Comparison of ENCODE assay signal across 9 mouse cellular contexts in genomic region chr9:107626158-107626843, GRCm38 (mm10). TPM values are rescaled to one million over a fixed set of nuclear protein-coding genes. Genes with fewer than 3 reads are reported as not detected.
A peak's percentile ranks its signal among the peaks of the same experiment; 100 is the strongest.
DNase-seq lines count a peak whose midpoint lies in the region; ATAC-seq and TF ChIP-seq lines count a peak whose summit lies in the region.
"Had no signal": no experiment of that assay in that cellular context is flagged by ENCODE, and none has a peak within 500 bp of the region (broad histone marks: within the 10 kb centered on the region; RNA-seq: fewer than 3 reads in every experiment).

No protein-coding gene starts in this region.

- WGBS in hindbrain, embryonic 14.5 days: 28% methylated on average over 15 of the region's 15 CpGs
- 22% methylated on average over 15 of the region's 15 CpGs for WGBS in midbrain, embryonic 12.5 days

- no peak for DNase-seq in layer of hippocampus, adult 2 months (ENCODE audit: low spot score in 2 of 2)
- DNase-seq in layer of hippocampus, postnatal 10 days (ENCODE audit: low spot score in 2 of 2): no peak
- DNase-seq in hindbrain, embryonic 14.5 days (ENCODE audit: low spot score): peak; percentile 60
- DNase-seq in urinary bladder, postnatal 14 days (ENCODE audit: low spot score): no peak
- DNase-seq in right cerebral cortex, postnatal 36 days (ENCODE audit: low spot score in 2 of 2): no peak
- DNase-seq in right cerebral cortex, postnatal 10 days (ENCODE audit: low spot score in 2 of 2): no peak

- peak; percentile 39 for ATAC-seq in hindbrain, embryonic 14.5 days (ENCODE audit: low FRiP score)
- peak; percentile 46 for ATAC-seq in midbrain, embryonic 12.5 days (ENCODE audit: low FRiP score, low read depth)

- no peaks in the 10 kb centered on the region for H3K9me3 ChIP-seq in hindbrain, embryonic 14.5 days (ENCODE audit: control insufficient read depth, low read length)
- no peaks in the 10 kb centered on the region for H3K9me3 ChIP-seq in midbrain, embryonic 12.5 days

- peak overlapping the region; percentile 83 for H3K27ac ChIP-seq in layer of hippocampus, adult 2 months
- H3K27ac ChIP-seq in cortical plate, adult 2 months (ENCODE audit: insufficient read depth, low read length): peak overlapping the region; percentile 7; the same call in 1 of the 2 replicates
- peak overlapping the region; percentile 93 for H3K27ac ChIP-seq in hindbrain, embryonic 14.5 days
- peak overlapping the region; percentile 99 for H3K27ac ChIP-seq in midbrain, embryonic 12.5 days (replicated peaks)

- H3K4me1 ChIP-seq in cortical plate, adult 2 months (ENCODE audit: control insufficient read depth, insufficient read depth, low read length): peaks cover 9% of the 10 kb centered on the region
- H3K4me1 ChIP-seq in hindbrain, embryonic 14.5 days (replicated peaks; ENCODE audit: control insufficient read depth, insufficient read depth, low read length): peaks cover 56% of the 10 kb centered on the region
- H3K4me1 ChIP-seq in midbrain, embryonic 12.5 days: peaks cover 71% of the 10 kb centered on the region

- TF ChIP-seq POLR2A in cortical plate, adult 2 months (IDR thresholded peaks at IDR 0.05; ENCODE audit: extremely low read depth, insufficient read depth, low read length): no peak

- H3K4me2 ChIP-seq in hindbrain, embryonic 14.5 days (replicated peaks): peak overlapping the region; percentile 98
- peak overlapping the region; percentile 95 for H3K4me2 ChIP-seq in midbrain, embryonic 12.5 days (replicated peaks)

- TF ChIP-seq CTCF in layer of hippocampus, adult 2 months (conservative IDR thresholded peaks at IDR 0.05): no peak
- no peak for TF ChIP-seq CTCF in cortical plate, adult 2 months (IDR thresholded peaks at IDR 0.05; ENCODE audit: extremely low read depth, insufficient read depth, low read length)

- H3K9ac ChIP-seq in hindbrain, embryonic 14.5 days: peak overlapping the region; percentile 51
- peak overlapping the region; percentile 62 for H3K9ac ChIP-seq in midbrain, embryonic 12.5 days (replicated peaks)

- peak overlapping the region; percentile 17; the same call in 1 of the 2 replicates for H3K4me3 ChIP-seq in layer of hippocampus, adult 2 months
- H3K4me3 ChIP-seq in cortical plate, adult 2 months (ENCODE audit: insufficient read depth, low read length): no peak overlapping the region
- H3K4me3 ChIP-seq in hindbrain, embryonic 14.5 days (replicated peaks; ENCODE audit: low read length): no peak overlapping the region
- peak overlapping the region; percentile 24 for H3K4me3 ChIP-seq in midbrain, embryonic 12.5 days

- H3K36me3 ChIP-seq in hindbrain, embryonic 14.5 days (replicated peaks; ENCODE audit: control insufficient read depth, insufficient read depth): peaks cover 19% of the 10 kb centered on the region; the same call in 1 of the 2 replicates
- peaks cover 35% of the 10 kb centered on the region for H3K36me3 ChIP-seq in midbrain, embryonic 12.5 days

- no peaks in the 10 kb centered on the region for H3K27me3 ChIP-seq in hindbrain, embryonic 14.5 days (ENCODE audit: control insufficient read depth, insufficient read depth, low read length)
- no peaks in the 10 kb centered on the region for H3K27me3 ChIP-seq in midbrain, embryonic 12.5 days

RNA-seq across cellular contexts. Expression of gene Gnai2, which starts 8.9 kb away (rescaled TPM):
- total RNA-seq in layer of hippocampus, adult 2 months (2021): 100 to 1,000 TPM; 208 to 222 TPM
- total RNA-seq in layer of hippocampus, postnatal 10 days (2021): 100 to 1,000 TPM; 254 to 263 TPM
- 283 and 286 TPM in 2 replicates for polyA plus RNA-seq in cortical plate, adult 2 months (2012; rRNA removed)
- 282 and 291 TPM in 2 replicates for polyA plus RNA-seq in hindbrain, embryonic 14.5 days (2014; fragmentation: Nextera tagmentation; extraction: Ambion mirVana)
- polyA plus RNA-seq in midbrain, embryonic 12.5 days (2016; fragmentation: Nextera tagmentation; extraction: Ambion mirVana): 635 and 641 TPM in 2 replicates

RNA-seq across cellular contexts. Expression of gene Sema3b, which starts 17.3 kb away (rescaled TPM):
- 1 to 10 TPM; 1.9 to 2.2 TPM for total RNA-seq in layer of hippocampus, adult 2 months (2021)
- 1 to 10 TPM; 3.5 to 3.7 TPM for total RNA-seq in layer of hippocampus, postnatal 10 days (2021)
- polyA plus RNA-seq in cortical plate, adult 2 months (2012; rRNA removed): 2.4 and 4.3 TPM in 2 replicates
- polyA plus RNA-seq in hindbrain, embryonic 14.5 days (2014; fragmentation: Nextera tagmentation; extraction: Ambion mirVana): 4.2 and 4.5 TPM in 2 replicates
- polyA plus RNA-seq in midbrain, embryonic 12.5 days (2016; fragmentation: Nextera tagmentation; extraction: Ambion mirVana): 3.2 TPM in 2 replicates

RNA-seq across cellular contexts. Expression of gene Ifrd2, which starts 38.9 kb away (rescaled TPM):
- 10 to 100 TPM; 13.7 to 15.2 TPM for total RNA-seq in layer of hippocampus, adult 2 months (2021)
- 10 to 100 TPM; 13.2 to 14.1 TPM for total RNA-seq in layer of hippocampus, postnatal 10 days (2021)
- 16.3 and 18.6 TPM in 2 replicates for polyA plus RNA-seq in cortical plate, adult 2 months (2012; rRNA removed)
- 11.2 and 16.5 TPM in 2 replicates for polyA plus RNA-seq in hindbrain, embryonic 14.5 days (2014; fragmentation: Nextera tagmentation; extraction: Ambion mirVana)
- polyA plus RNA-seq in midbrain, embryonic 12.5 days (2016; fragmentation: Nextera tagmentation; extraction: Ambion mirVana): 20.1 and 21.1 TPM in 2 replicates

RNA-seq across cellular contexts. Expression of gene Slc38a3, which starts 43.0 kb away (rescaled TPM):
- 10 to 100 TPM; 55.7 to 65.0 TPM for total RNA-seq in layer of hippocampus, adult 2 months (2021)
- 100 to 1,000 TPM in 1 of 2 experiments, 10 to 100 TPM in 1; 96.5 to 109 TPM for total RNA-seq in layer of hippocampus, postnatal 10 days (2021)
- 134 and 156 TPM in 2 replicates for polyA plus RNA-seq in cortical plate, adult 2 months (2012; rRNA removed)
- 48.3 and 48.5 TPM in 2 replicates for polyA plus RNA-seq in hindbrain, embryonic 14.5 days (2014; fragmentation: Nextera tagmentation; extraction: Ambion mirVana)
- polyA plus RNA-seq in midbrain, embryonic 12.5 days (2016; fragmentation: Nextera tagmentation; extraction: Ambion mirVana): 13.9 and 14.8 TPM in 2 replicates
- total RNA-seq: neutrophil, adult 5-6 weeks had no signal

RNA-seq across cellular contexts. Expression of gene Hyal3, which starts 45.7 kb away (rescaled TPM):
- total RNA-seq in layer of hippocampus, adult 2 months (2021): 1 to 10 TPM; 2.0 to 2.1 TPM
- 1 to 10 TPM; 1.2 to 1.7 TPM for total RNA-seq in layer of hippocampus, postnatal 10 days (2021)
- 0.44 and 0.48 TPM in 2 replicates for polyA plus RNA-seq in cortical plate, adult 2 months (2012; rRNA removed)
- 0.96 and 1.2 TPM in 2 replicates for polyA plus RNA-seq in hindbrain, embryonic 14.5 days (2014; fragmentation: Nextera tagmentation; extraction: Ambion mirVana)
- polyA plus RNA-seq in midbrain, embryonic 12.5 days (2016; fragmentation: Nextera tagmentation; extraction: Ambion mirVana): 0.41 and 1.1 TPM in 2 replicates

Comparison
In these comparisons a context has a peak if more than half of its experiments do, and no peak if none do; other contexts are left out.
1. H3K27ac ChIP-seq: peak in every context shown above with its lines; median percentile 99 in midbrain, embryonic 12.5 days; 93 in hindbrain, embryonic 14.5 days; 83 in layer of hippocampus, adult 2 months; 7 in cortical plate, adult 2 months.
2. H3K4me3 ChIP-seq: peak in layer of hippocampus, adult 2 months (single experiment) and midbrain, embryonic 12.5 days (single experiment); none in cortical plate, adult 2 months (single experiment) and hindbrain, embryonic 14.5 days (single experiment).